Mouse (Mus musculus): ENCODE data around the gene Trim40. TPM values are rescaled to one million over a fixed set of nuclear protein-coding genes. Genes with fewer than 3 reads are reported as not detected.
"Not testable (repeated sequence)": the region's sequence is repeated elsewhere in the genome, so short reads cannot be mapped to it uniquely, and the experiment has no call there.

The Trim40 gene
- polyA plus RNA-seq, 1 experiment from 2014 or later, result not detected

GRCm38 (mm10) chr17:36909802-36910201, 19.9 kb upstream of the Trim40 start:
- H3K4me3 ChIP-seq, result no peak overlapping the region
- no peaks in the 10 kb centered on the region for H3K36me3 ChIP-seq (replicated peaks)
- H3K27ac ChIP-seq (replicated peaks), result no peak overlapping the region
- no peaks in the 10 kb centered on the region for H3K4me1 ChIP-seq
- DNase-seq (ENCODE audit: low spot score), result no peak
- no peaks in the 10 kb centered on the region for H3K27me3 ChIP-seq (replicated peaks; ENCODE audit: low read depth, poor library complexity, severe bottlenecking)
- no peaks in the 10 kb centered on the region for H3K9me3 ChIP-seq
- 61% methylated on average over 4 of the region's 4 CpGs for WGBS

GRCm38 (mm10) chr17:36908235-36908634, 18.3 kb upstream of the Trim40 start:
- Histone ChIP-seq H3K9me3 (no peaks in the 10 kb centered on the region), H3K27ac (replicated peaks) (no peak overlapping the region), H3K4me3 (no peak overlapping the region), H3K36me3 (replicated peaks) (no peaks in the 10 kb centered on the region), H3K4me1 (no peaks in the 10 kb centered on the region), H3K27me3 (replicated peaks; ENCODE audit: low read depth, poor library complexity, severe bottlenecking) (no peaks in the 10 kb centered on the region)
- no peak for DNase-seq (ENCODE audit: low spot score)
- WGBS, result 57% methylated on average over 1 of the region's 1 CpGs

- no peaks in the 10 kb centered on the region for H3K4me1 ChIP-seq
- H3K27me3 ChIP-seq (replicated peaks; ENCODE audit: low read depth, poor library complexity, severe bottlenecking), result no peaks in the 10 kb centered on the region
- 78% methylated on average over 3 of the region's 3 CpGs for WGBS
- no peaks in the 10 kb centered on the region for H3K36me3 ChIP-seq (replicated peaks)
- H3K27ac ChIP-seq (replicated peaks), result no peak overlapping the region
- no peak overlapping the region for H3K4me3 ChIP-seq
- H3K9me3 ChIP-seq, result no peaks in the 10 kb centered on the region
- DNase-seq (ENCODE audit: low spot score), result no peak
These were observed 13.7 kb upstream of the Trim40 start for GRCm38 (mm10) chr17:36903651-36904050.

GRCm38 (mm10) chr17:36900691-36901090, 10.8 kb upstream of the Trim40 start:
- H3K9me3 ChIP-seq, result no peaks in the 10 kb centered on the region
- no peak overlapping the region for H3K4me3 ChIP-seq
- H3K27me3 ChIP-seq (replicated peaks; ENCODE audit: low read depth, poor library complexity, severe bottlenecking), result no peaks in the 10 kb centered on the region
- 37% methylated on average over 1 of the region's 1 CpGs for WGBS
- H3K4me1 ChIP-seq, result no peaks in the 10 kb centered on the region
- no peak for DNase-seq (ENCODE audit: low spot score)
- no peak overlapping the region for H3K27ac ChIP-seq (replicated peaks)
- H3K36me3 ChIP-seq (replicated peaks), result no peaks in the 10 kb centered on the region

- 87% methylated on average over 5 of the region's 5 CpGs for WGBS
These were observed 10.1 kb upstream of the Trim40 start for GRCm38 (mm10) chr17:36900001-36900400.

GRCm38 (mm10) chr17:36899376-36899775, 9.5 kb upstream of the Trim40 start:
- Histone ChIP-seq H3K27me3 (replicated peaks; ENCODE audit: low read depth, poor library complexity, severe bottlenecking) (no peaks in the 10 kb centered on the region), H3K27ac (replicated peaks) (no peak overlapping the region), H3K4me1 (no peaks in the 10 kb centered on the region), H3K36me3 (replicated peaks) (no peaks in the 10 kb centered on the region), H3K4me3 (no peak overlapping the region), H3K9me3 (no peaks in the 10 kb centered on the region)
- 80% methylated on average over 4 of the region's 4 CpGs for WGBS
- DNase-seq (ENCODE audit: low spot score), result no peak

More at GRCm38 (mm10) chr17:36900001-36900400, 10.1 kb upstream of the Trim40 start:
- no peaks in the 10 kb centered on the region for H3K4me1 ChIP-seq
- no peak overlapping the region for H3K4me3 ChIP-seq
- no peak overlapping the region for H3K27ac ChIP-seq (replicated peaks)
- DNase-seq (ENCODE audit: low spot score), result no peak
- H3K36me3 ChIP-seq (replicated peaks), result no peaks in the 10 kb centered on the region
- no peaks in the 10 kb centered on the region for H3K27me3 ChIP-seq (replicated peaks; ENCODE audit: low read depth, poor library complexity, severe bottlenecking)
- H3K9me3 ChIP-seq, result no peaks in the 10 kb centered on the region

- Histone ChIP-seq H3K4me1 (no peaks in the 10 kb centered on the region), H3K27me3 (replicated peaks; ENCODE audit: low read depth, poor library complexity, severe bottlenecking) (no peaks in the 10 kb centered on the region), H3K27ac (replicated peaks) (no peak within 1 kb of the TSS), H3K36me3 (replicated peaks) (no peaks in the 10 kb centered on the region), H3K4me3 (no peak within 1 kb of the TSS), H3K9me3 (no peaks in the 10 kb centered on the region)
- no peak for DNase-seq (ENCODE audit: low spot score)
- 72% methylated on average over 6 of the region's 6 CpGs for WGBS
These were observed 7.8 kb upstream of the Trim40 start, which contains the start of gene Trim31 for GRCm38 (mm10) chr17:36897552-36898205. Gene Trim31, plus strand, starts transcription at chr17:36898118.

- H3K4me1 ChIP-seq, result no peaks in the 10 kb centered on the region
- DNase-seq (ENCODE audit: low spot score), result no peak
- H3K4me3 ChIP-seq, result no peak overlapping the region
- no peak overlapping the region for H3K27ac ChIP-seq (replicated peaks)
- H3K9me3 ChIP-seq, result no peaks in the 10 kb centered on the region
- no peaks in the 10 kb centered on the region for H3K27me3 ChIP-seq (replicated peaks; ENCODE audit: low read depth, poor library complexity, severe bottlenecking)
- H3K36me3 ChIP-seq (replicated peaks), result no peaks in the 10 kb centered on the region
These were observed 7.1 kb upstream of the Trim40 start for GRCm38 (mm10) chr17:36897065-36897464.

- no peaks in the 10 kb centered on the region for H3K4me1 ChIP-seq
- 80% methylated on average over 1 of the region's 1 CpGs for WGBS
- no peak overlapping the region for H3K4me3 ChIP-seq
- no peaks in the 10 kb centered on the region for H3K36me3 ChIP-seq (replicated peaks)
- H3K27me3 ChIP-seq (replicated peaks; ENCODE audit: low read depth, poor library complexity, severe bottlenecking), result no peaks in the 10 kb centered on the region
- H3K27ac ChIP-seq (replicated peaks), result no peak overlapping the region
- peak; percentile 49 for DNase-seq (ENCODE audit: low spot score)
- H3K9me3 ChIP-seq, result no peaks in the 10 kb centered on the region
These were observed 6.7 kb upstream of the Trim40 start for GRCm38 (mm10) chr17:36896583-36896982.

- 80% methylated on average over 5 of the region's 5 CpGs for WGBS
- no peak overlapping the region for H3K27ac ChIP-seq (replicated peaks)
- no peaks in the 10 kb centered on the region for H3K27me3 ChIP-seq (replicated peaks; ENCODE audit: low read depth, poor library complexity, severe bottlenecking)
- DNase-seq (ENCODE audit: low spot score), result no peak
- no peaks in the 10 kb centered on the region for H3K9me3 ChIP-seq
- no peaks in the 10 kb centered on the region for H3K4me1 ChIP-seq
- H3K36me3 ChIP-seq (replicated peaks), result no peaks in the 10 kb centered on the region
- no peak overlapping the region for H3K4me3 ChIP-seq
These were observed 3.5 kb upstream of the Trim40 start for GRCm38 (mm10) chr17:36893387-36893786.

- no peaks in the 10 kb centered on the region for H3K4me1 ChIP-seq
- no peaks in the 10 kb centered on the region for H3K36me3 ChIP-seq (replicated peaks)
- H3K27me3 ChIP-seq (replicated peaks; ENCODE audit: low read depth, poor library complexity, severe bottlenecking), result no peaks in the 10 kb centered on the region
- H3K27ac ChIP-seq (replicated peaks), result no peak overlapping the region
- peak; percentile 29 for DNase-seq (ENCODE audit: low spot score)
- no peaks in the 10 kb centered on the region for H3K9me3 ChIP-seq
- H3K4me3 ChIP-seq, result no peak overlapping the region
- WGBS, result 17% methylated on average over 2 of the region's 2 CpGs
These were observed 2.4 kb upstream of the Trim40 start for GRCm38 (mm10) chr17:36892362-36892761.

GRCm38 (mm10) chr17:36891496-36891895, 1.6 kb upstream of the Trim40 start:
- DNase-seq (ENCODE audit: low spot score), result not testable (repeated sequence)

GRCm38 (mm10) chr17:36885132-36885790, 4.7 kb downstream of the Trim40 start:
- DNase-seq (ENCODE audit: low spot score), result no peak
- no peak overlapping the region for H3K4me3 ChIP-seq
- no peaks in the 10 kb centered on the region for H3K9me3 ChIP-seq
- no peaks in the 10 kb centered on the region for H3K27me3 ChIP-seq (replicated peaks; ENCODE audit: low read depth, poor library complexity, severe bottlenecking)
- WGBS, result 94% methylated on average over 12 of the region's 12 CpGs
- H3K36me3 ChIP-seq (replicated peaks), result no peaks in the 10 kb centered on the region
- H3K27ac ChIP-seq (replicated peaks), result no peak overlapping the region
- H3K4me1 ChIP-seq, result no peaks in the 10 kb centered on the region

More at GRCm38 (mm10) chr17:36891496-36891895, 1.6 kb upstream of the Trim40 start:
- not testable (repeated sequence) for H3K4me1 ChIP-seq; H3K27ac ChIP-seq (replicated peaks); H3K36me3 ChIP-seq (replicated peaks); H3K27me3 ChIP-seq (replicated peaks; ENCODE audit: low read depth, poor library complexity, severe bottlenecking); H3K9me3 ChIP-seq; H3K4me3 ChIP-seq
- WGBS, result 89% methylated on average over 1 of the region's 1 CpGs
